Mouse (Mus musculus) limb, embryonic 14.5 days (tissue): ENCODE data around the gene Tapt1. TPM values are rescaled to one million over a fixed set of nuclear protein-coding genes. Genes with fewer than 3 reads are reported as not detected.
"Not testable (repeated sequence)": the region's sequence is repeated elsewhere in the genome, so short reads cannot be mapped to it uniquely, and the experiment has no call there.

ENCODE experiments used
- ATAC-seq: fragments of 200-750 bp; cut with Nextera tagmentation; 2 replicates; pipeline ENCODE4 v1.8.0; 2017; ENCODE audit warnings: low read depth, moderate number of reproducible peaks, moderate TSS enrichment; ENCODE audit not compliant: low FRiP score
- DNase-seq: peaks from one replicate; pipeline ENCODE4 v3.0.0-alpha.2; 2015; ENCODE audit warnings: low spot score
- H3K27ac ChIP-seq: fragments of 300-500 bp; sonication (generic); replicated peaks from 2 replicates; pipeline ENCODE4 v1.5.1; 2014; ENCODE audit warnings: low read depth, mild to moderate bottlenecking, low read length, moderate library complexity, mixed read lengths
- H3K27me3 ChIP-seq: fragments of 300-500 bp; sonication (generic); 2 replicates; pipeline ENCODE4 v1.6.1; 2014; ENCODE audit warnings: low read length, mixed read lengths; ENCODE audit not compliant: control insufficient read depth, insufficient read depth
- H3K36me3 ChIP-seq: fragments of 300-500 bp; sonication (generic); 2 replicates; pipeline ENCODE4 v1.6.1; 2014; ENCODE audit warnings: mild to moderate bottlenecking, low read length, moderate library complexity, mixed read lengths; ENCODE audit not compliant: control insufficient read depth, insufficient read depth
- H3K4me1 ChIP-seq: fragments of 300-500 bp; sonication (generic); 2 replicates; pipeline ENCODE4 v1.6.1; 2014; ENCODE audit warnings: antibody characterized with exemption, low read length, mixed read lengths; ENCODE audit not compliant: control insufficient read depth, insufficient read depth
- H3K4me2 ChIP-seq: fragments of 300-500 bp; sonication (generic); replicated peaks from 2 replicates; pipeline ENCODE4 v1.6.1; 2014; ENCODE audit warnings: low read depth, mild to moderate bottlenecking, low read length, moderate library complexity; ENCODE audit not compliant: severe bottlenecking
- H3K4me3 ChIP-seq: fragments of 300-500 bp; sonication (generic); replicated peaks from 2 replicates; pipeline ENCODE4 v1.5.1; 2014; ENCODE audit warnings: low read length
- H3K9ac ChIP-seq: fragments of 300-500 bp; sonication (generic); 2 replicates; pipeline ENCODE4 v1.6.1; 2014; ENCODE audit warnings: mild to moderate bottlenecking, low read depth, low read length, moderate library complexity; ENCODE audit not compliant: severe bottlenecking
- H3K9me3 ChIP-seq: fragments of 300-500 bp; sonication (generic); 2 replicates; pipeline ENCODE4 v1.6.1; 2016; ENCODE audit warnings: low read length; ENCODE audit not compliant: control insufficient read depth
- POLR2A ChIP-seq: fragments of 200-500 bp; IDR thresholded peaks from 2 replicates; pipeline ENCODE4 v1.8.0; 2012; ENCODE audit warnings: inconsistent platforms, mild to moderate bottlenecking, moderate library complexity, borderline replicate concordance; ENCODE audit not compliant: insufficient read depth, insufficient read length; ENCODE audit errors: extremely low read depth
- WGBS: fragments of 180-500 bp; shearing (Covaris S2); extraction: QIAGEN DNeasy Blood & Tissue Kit; methylation state at CpG from one replicate; pipeline ENCODE4 v1.1.7; 2014; 5-methylcytosine and 5-hydroxymethylcytosine counted together
- polyA plus RNA-seq, 2 experiments: library from polyadenylated mRNA; depleted of rRNA in 1 of 2; stranded (reverse) in 1 of 2; unstranded in 1 of 2; fragments of >200 nt; fragmentation: Nextera tagmentation in 1 of 2; extraction: Ambion mirVana in 1 of 2; gene quantifications; 2 replicates each; pipeline versions ENCODE4 v1.2.1 to v1.2.3; 2012 to 2014

Tapt1 gene
- polyA plus RNA-seq, 2 experiments = 36.0 to 47.9 TPM

DNA sequence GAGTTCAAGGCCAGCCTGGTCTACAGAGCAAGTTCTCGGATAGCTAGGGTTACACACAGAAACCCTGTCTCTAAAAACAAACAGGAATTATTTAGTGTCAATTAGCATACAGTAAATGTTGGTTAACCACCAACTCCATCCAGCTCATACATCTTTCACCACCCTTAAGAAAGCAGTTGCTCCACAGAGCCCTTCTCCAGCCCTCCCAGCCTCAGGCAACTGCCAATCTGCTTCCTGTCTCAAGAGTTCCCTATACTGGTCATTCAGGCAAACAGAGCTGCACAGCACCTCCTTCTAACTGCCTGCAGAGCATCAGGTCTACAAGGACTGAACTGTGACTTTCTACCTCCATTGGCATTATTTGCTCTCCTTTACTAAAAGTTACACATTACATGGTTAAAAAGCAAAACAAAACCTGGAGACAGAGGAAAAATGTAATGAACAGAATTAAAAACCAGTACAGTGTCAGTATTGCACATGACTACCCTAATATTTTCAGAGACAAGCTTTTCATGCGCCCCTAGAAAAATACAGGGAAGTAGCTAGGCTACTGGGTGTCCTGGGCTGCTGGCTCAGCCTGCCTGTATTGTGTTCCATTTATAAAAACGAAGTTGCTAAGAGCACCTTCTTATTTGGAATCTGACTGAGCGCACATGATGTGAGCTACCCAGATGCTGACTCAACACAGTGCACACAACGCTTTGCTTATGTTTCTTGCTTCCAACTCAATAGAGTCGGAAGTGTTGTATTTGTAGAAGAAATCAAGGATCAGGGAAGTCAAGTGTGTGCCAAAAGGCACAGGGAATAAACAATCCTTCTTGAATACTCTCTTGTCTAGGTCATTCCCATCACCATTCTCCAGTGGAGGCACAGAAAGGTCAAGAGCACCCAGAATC, 79.7 kb downstream of the Tapt1 start:
- DNase-seq (no peak), ATAC-seq (no peak)
- Histone ChIP-seq H3K4me1 (0 out of 2 replicates have a peak, but pooled peaks cover under 1% of the 10 kb centered on the region), H3K9me3 (0 out of 2 replicates have a peak, but pooled peaks cover 4% of the 10 kb centered on the region), H3K27ac (no peak overlapping the region), H3K9ac (no peak overlapping the region), H3K27me3 (no peaks in the 10 kb centered on the region), H3K4me2 (no peak overlapping the region), H3K36me3 (no peaks in the 10 kb centered on the region), H3K4me3 (no peak overlapping the region)
- TF ChIP-seq POLR2A = no peak
- 82% methylated on average over 6 of the region's 6 CpGs for WGBS

DNA sequence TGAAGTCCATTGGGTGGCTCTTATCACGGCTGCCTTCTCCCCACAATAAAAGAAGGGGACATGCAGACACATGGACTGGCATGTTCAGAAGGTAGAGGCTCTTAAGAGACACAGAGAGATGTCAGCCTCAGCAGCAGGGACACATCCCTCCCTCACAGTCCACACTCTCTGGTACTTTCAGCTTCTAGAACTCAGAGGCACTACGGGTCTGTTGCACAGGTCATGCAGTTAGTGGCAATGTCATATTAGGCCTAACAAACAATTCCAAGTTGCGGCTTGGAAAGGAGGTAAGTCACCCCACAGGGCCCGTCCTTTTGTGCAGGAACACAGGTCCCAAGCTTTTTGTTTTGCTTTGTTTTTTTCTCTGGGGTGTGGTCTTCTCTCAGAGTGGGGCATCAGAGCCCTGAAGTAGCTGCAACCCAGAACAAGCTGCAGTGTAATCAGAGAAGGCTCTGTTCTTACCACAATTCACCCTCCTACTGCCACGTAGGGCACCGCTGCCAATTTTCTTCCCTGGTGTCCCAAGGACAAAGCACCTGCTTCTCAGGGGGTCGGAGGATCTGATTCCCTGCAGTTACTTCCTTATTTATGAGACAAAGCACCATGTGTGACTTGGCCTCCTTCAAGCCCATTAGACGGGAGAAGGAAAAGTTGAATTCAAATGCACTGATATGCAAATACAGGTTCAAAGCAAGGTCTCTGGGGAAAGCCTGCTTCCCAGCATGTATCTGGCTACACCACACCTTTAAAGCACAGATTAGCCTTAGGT, 82.8 kb downstream of the Tapt1 start:
- 38% methylated on average over 8 of the region's 8 CpGs for WGBS
- no peak for TF ChIP-seq POLR2A
- H3K27ac ChIP-seq = no peak overlapping the region
- no peaks in the 10 kb centered on the region for H3K27me3 ChIP-seq
- no peaks in the 10 kb centered on the region for H3K36me3 ChIP-seq
- ATAC-seq (no peak), DNase-seq (no peak)
- no peak overlapping the region for H3K4me2 ChIP-seq
- H3K9ac ChIP-seq = no peak overlapping the region
- H3K9me3 ChIP-seq = no peaks in the 10 kb centered on the region
- no peaks in the 10 kb centered on the region for H3K4me1 ChIP-seq
- H3K4me3 ChIP-seq = no peak overlapping the region

DNA sequence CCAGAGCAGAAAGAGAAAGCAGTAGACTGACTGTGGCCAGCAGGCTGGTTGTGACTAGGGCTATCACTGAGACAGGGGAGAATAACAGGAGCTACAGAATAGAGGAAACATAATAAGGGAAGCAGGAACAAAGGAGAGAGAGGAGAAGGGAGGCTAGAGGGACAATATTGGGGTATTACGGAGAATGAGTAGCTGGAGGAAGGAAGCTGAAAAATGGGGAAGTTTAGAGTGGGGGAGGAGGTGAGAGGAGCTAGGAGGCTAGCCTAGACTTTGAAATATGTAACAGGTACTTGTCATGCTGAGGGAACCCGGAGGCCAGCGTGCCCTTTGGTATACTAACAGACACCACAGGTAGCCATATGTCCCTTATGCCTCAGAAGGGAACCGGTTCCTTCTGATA, 98.9 kb downstream of the Tapt1 start:
- Histone ChIP-seq H3K9me3 (no peaks in the 10 kb centered on the region), H3K27me3 (no peaks in the 10 kb centered on the region), H3K4me1 (no peaks in the 10 kb centered on the region), H3K4me2 (no peak overlapping the region), H3K36me3 (no peaks in the 10 kb centered on the region), H3K27ac (no peak overlapping the region), H3K4me3 (no peak overlapping the region), H3K9ac (no peak overlapping the region)
- 80% methylated on average over 4 of the region's 4 CpGs for WGBS
- no peak for TF ChIP-seq POLR2A
- ATAC-seq = no peak
- no peak for DNase-seq

DNA sequence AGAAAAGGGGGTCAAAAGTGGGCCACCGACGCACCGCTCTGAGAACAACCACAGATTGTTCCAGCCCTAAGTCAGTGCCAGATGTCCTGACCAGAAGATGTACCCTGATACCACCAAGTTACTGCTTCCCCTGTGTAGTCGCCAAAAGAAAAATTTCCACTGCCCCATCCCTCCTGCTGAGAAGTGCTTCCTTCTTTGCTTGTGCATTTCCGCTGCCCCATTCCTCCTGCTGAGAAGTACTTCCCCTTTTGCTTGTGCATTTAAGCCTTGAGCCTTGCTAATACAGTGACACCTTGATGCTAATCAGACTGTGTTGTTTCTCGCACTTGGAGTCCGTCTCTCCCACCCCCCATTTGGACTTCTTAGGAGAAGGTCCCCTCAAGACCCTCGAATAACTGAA, 99.9 kb downstream of the Tapt1 start:
- ATAC-seq, H3K36me3 ChIP-seq: not testable (repeated sequence)

More for the DNA sequence above, 99.9 kb downstream of the Tapt1 start:
- H3K9ac ChIP-seq, H3K27me3 ChIP-seq, H3K27ac ChIP-seq, H3K9me3 ChIP-seq, H3K4me3 ChIP-seq, H3K4me1 ChIP-seq, DNase-seq, H3K4me2 ChIP-seq: not testable (repeated sequence)
- 88% methylated on average over 8 of the region's 8 CpGs for WGBS

Other genes starting within 250 kb of the Tapt1 start
- gene Fgfbp1, start 244.8 kb downstream of the Tapt1 start, polyA plus RNA-seq (2012; rRNA removed) = 19.3 and 34.1 TPM in 2 replicates
- 64.8 and 92.0 TPM in 2 replicates for gene Fgfbp1, start 244.8 kb downstream of the Tapt1 start, polyA plus RNA-seq (2014; fragmentation: Nextera tagmentation; extraction: Ambion mirVana)
- 24.9 and 25.7 TPM in 2 replicates for gene Prom1, start 124.6 kb downstream of the Tapt1 start, polyA plus RNA-seq (2012; rRNA removed)
- gene Prom1, start 124.6 kb downstream of the Tapt1 start, polyA plus RNA-seq (2014; fragmentation: Nextera tagmentation; extraction: Ambion mirVana) = 39.8 and 48.0 TPM in 2 replicates